Mouse (Mus musculus) layer of hippocampus, postnatal 36 days (tissue): ENCODE data around the gene Cabin1. TPM values are rescaled to one million over a fixed set of nuclear protein-coding genes. Genes with fewer than 3 reads are reported as not detected.

Experiments
- DNase-seq, 2 experiments: peaks; one replicate each; pipeline ENCODE4 v3.0.0; 2022
- total RNA-seq, 2 experiments: library from RNA; stranded (reverse); gene quantifications; 2 replicates each; pipeline ENCODE4 v1.2.3; 2021

Gene Cabin1
- total RNA-seq, 2 experiments from 2014 or later: 58.5 to 73.4 TPM

GRCm38 (mm10) chr10:75697693-75698092, 66.4 kb downstream of the Cabin1 start:
- no peak for DNase-seq

GRCm38 (mm10) chr10:75696597-75697355, 67.4 kb downstream of the Cabin1 start:
- no peak for DNase-seq

GRCm38 (mm10) chr10:75695521-75695920, 68.6 kb downstream of the Cabin1 start:
- no peak for DNase-seq

GRCm38 (mm10) chr10:75695078-75695477, 69.1 kb downstream of the Cabin1 start:
- no peak for DNase-seq

GRCm38 (mm10) chr10:75694567-75694966, 69.6 kb downstream of the Cabin1 start:
- DNase-seq: no peak

GRCm38 (mm10) chr10:75693451-75694233, 70.5 kb downstream of the Cabin1 start:
- no peak for DNase-seq

GRCm38 (mm10) chr10:75688598-75688997, 75.5 kb downstream of the Cabin1 start:
- DNase-seq: no peak

GRCm38 (mm10) chr10:75686724-75687123, 77.4 kb downstream of the Cabin1 start:
- no peak for DNase-seq

- peak; percentile 79 to 84 for DNase-seq
Measured at GRCm38 (mm10) chr10:75684035-75685004, 79.8 kb downstream of the Cabin1 start.

GRCm38 (mm10) chr10:75680574-75681001, 83.6 kb downstream of the Cabin1 start:
- peak in 1 of 2 experiments; percentile 41 for DNase-seq

GRCm38 (mm10) chr10:75679204-75679603, 84.9 kb downstream of the Cabin1 start:
- DNase-seq: no peak

GRCm38 (mm10) chr10:75677989-75678388, 86.2 kb downstream of the Cabin1 start:
- peak in 1 of 2 experiments; percentile 20 for DNase-seq

GRCm38 (mm10) chr10:75677571-75677970, 86.6 kb downstream of the Cabin1 start:
- DNase-seq: no peak

GRCm38 (mm10) chr10:75676819-75677565, 87.1 kb downstream of the Cabin1 start:
- no peak for DNase-seq

GRCm38 (mm10) chr10:75676286-75676685, 87.9 kb downstream of the Cabin1 start:
- no peak for DNase-seq

- no peak for DNase-seq
Measured at GRCm38 (mm10) chr10:75675594-75675993, 88.5 kb downstream of the Cabin1 start.

GRCm38 (mm10) chr10:75669936-75670335, 94.2 kb downstream of the Cabin1 start:
- DNase-seq: no peak

GRCm38 (mm10) chr10:75667911-75668270, 96.2 kb downstream of the Cabin1 start:
- no peak for DNase-seq

- DNase-seq: peak; percentile 64 to 66
Measured at GRCm38 (mm10) chr10:75667115-75667910, 96.8 kb downstream of the Cabin1 start.

GRCm38 (mm10) chr10:75666451-75667030, 97.6 kb downstream of the Cabin1 start:
- no peak for DNase-seq
